In the genomic region with DNA sequence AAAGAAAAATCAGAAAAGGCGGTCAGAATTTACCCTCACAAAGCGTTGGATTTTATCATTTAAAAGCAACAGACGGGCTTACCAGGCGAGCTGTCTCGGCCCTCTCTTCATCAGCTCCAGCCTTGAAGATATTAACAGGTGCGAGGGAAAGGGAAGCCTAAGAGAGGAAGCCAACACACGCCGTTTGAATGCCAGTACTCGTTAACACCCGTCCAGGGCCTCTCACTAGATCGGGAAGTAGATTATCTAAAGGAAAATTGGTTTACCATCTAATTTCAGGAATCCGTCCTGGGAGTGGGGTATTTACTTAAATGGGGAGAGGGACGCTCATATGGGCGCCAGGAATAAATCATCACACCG, we compare ENCODE assay signal across 8 mouse cellular contexts. TPM values are rescaled to one million over a fixed set of nuclear protein-coding genes. Genes with fewer than 3 reads are reported as not detected.
A peak's percentile ranks its signal among the peaks of the same experiment; 100 is the strongest.
DNase-seq lines count a peak whose midpoint lies in the region; ATAC-seq and TF ChIP-seq lines count a peak whose summit lies in the region.

No protein-coding gene starts in this region.

- no peaks in the 10 kb centered on the region for H3K27me3 ChIP-seq in forebrain, embryonic 15.5 days
- H3K27me3 ChIP-seq in liver, embryonic 14.5 days (ENCODE audit: control insufficient read depth, insufficient read depth, low read length) = no peaks in the 10 kb centered on the region

- TF ChIP-seq EP300 in liver, embryonic 14.5 days (IDR thresholded peaks at IDR 0.05; ENCODE audit: low read depth) = no peak

- no peak for TF ChIP-seq CTCF in liver, embryonic 14.5 days (IDR thresholded peaks at IDR 0.05; ENCODE audit: low read depth)

- peak overlapping the region; percentile 66 for H3K4me2 ChIP-seq in forebrain, embryonic 15.5 days (replicated peaks)
- peak overlapping the region; percentile 80 for H3K4me2 ChIP-seq in liver, embryonic 14.5 days (ENCODE audit: low read depth)

- 5% methylated on average over 15 of the region's 15 CpGs for WGBS in forebrain, embryonic 15.5 days
- 1% methylated on average over 15 of the region's 15 CpGs for WGBS in liver, embryonic 14.5 days (ENCODE audit: insufficient replicate concordance)

- DNase-seq in thymus, postnatal 4 days = peak; percentile 27
- no peak for DNase-seq in thymus, adult 18-20 months
- DNase-seq in liver, embryonic 14.5 days (ENCODE audit: low read depth in 3 of 3, low spot score in 3 of 3) = no peak
- DNase-seq in yolk sac, embryonic 10.5 days (ENCODE audit: low spot score) = peak; percentile 24
- DNase-seq in adrenal gland, postnatal 36 days = no peak
- DNase-seq in urinary bladder, postnatal 36 days (ENCODE audit: low spot score in 2 of 2) = no peak
- no peak for DNase-seq in cerebellum, adult 11 months

- peak overlapping the region; percentile 90; the same call in 1 of the 2 replicates for H3K27ac ChIP-seq in forebrain, embryonic 15.5 days (replicated peaks)
- peak overlapping the region; percentile 76 for H3K27ac ChIP-seq in liver, embryonic 14.5 days

- peaks cover 41% of the 10 kb centered on the region for H3K36me3 ChIP-seq in forebrain, embryonic 15.5 days
- peaks cover 42% of the 10 kb centered on the region for H3K36me3 ChIP-seq in liver, embryonic 14.5 days (replicated peaks; ENCODE audit: control insufficient read depth, insufficient read depth, low read depth)

- peak; percentile 6; the same call in 1 of the 2 replicates for ATAC-seq in forebrain, embryonic 15.5 days (replicated peaks)
- ATAC-seq in liver, embryonic 14.5 days (ENCODE audit: insufficient read depth) = peak; percentile 48

- peaks cover 21% of the 10 kb centered on the region for H3K4me1 ChIP-seq in forebrain, embryonic 15.5 days
- no peaks in the 10 kb centered on the region; a peak in 2 of 4 replicates for H3K4me1 ChIP-seq in liver, embryonic 14.5 days (replicated peaks; ENCODE audit: control insufficient read depth in 2 of 2, insufficient read depth in 2 of 2, low read length in 1 of 2)

- H3K9ac ChIP-seq in forebrain, embryonic 15.5 days (replicated peaks) = peak overlapping the region; percentile 67
- H3K9ac ChIP-seq in liver, embryonic 14.5 days (replicated peaks) = peak overlapping the region; percentile 80

- H3K9me3 ChIP-seq in forebrain, embryonic 15.5 days = no peaks in the 10 kb centered on the region
- no peaks in the 10 kb centered on the region for H3K9me3 ChIP-seq in liver, embryonic 14.5 days (ENCODE audit: control insufficient read depth, low read length)

- peak overlapping the region; percentile 91 for H3K4me3 ChIP-seq in forebrain, embryonic 15.5 days
- H3K4me3 ChIP-seq in liver, embryonic 14.5 days (ENCODE audit: insufficient read depth in 1 of 2, low read depth in 2 of 2, low read length in 2 of 2) = peak overlapping the region; percentile 85

RNA-seq across cellular contexts. Expression of a gene that starts 0.7 kb away (rescaled TPM):
- 273 and 274 TPM in 2 replicates for polyA plus RNA-seq in forebrain, embryonic 15.5 days (2015; fragmentation: Nextera tagmentation; extraction: Ambion mirVana)
- polyA plus RNA-seq in liver, embryonic 14.5 days (2012; rRNA removed) = 78.1 and 137 TPM in 2 replicates
- polyA plus RNA-seq in liver, embryonic 14.5 days (2014; fragmentation: Nextera tagmentation; extraction: Ambion mirVana) = 170 and 181 TPM in 2 replicates
- 100 to 1,000 TPM; 254 to 257 TPM for total RNA-seq in adrenal gland, postnatal 36 days (2021)

RNA-seq across cellular contexts. Expression of a gene that starts 17.7 kb away (rescaled TPM):
- not detected in 2 replicates for polyA plus RNA-seq in forebrain, embryonic 15.5 days (2015; fragmentation: Nextera tagmentation; extraction: Ambion mirVana)
- polyA plus RNA-seq in liver, embryonic 14.5 days (2012; rRNA removed) = not detected in 2 replicates
- polyA plus RNA-seq in liver, embryonic 14.5 days (2014; fragmentation: Nextera tagmentation; extraction: Ambion mirVana) = not detected in 2 replicates
- not detected for total RNA-seq in adrenal gland, postnatal 36 days (2021)

Comparison
In these comparisons a context has a peak if more than half of its experiments do, and no peak if none do; other contexts are left out.
1. DNase-seq: peak in thymus, postnatal 4 days (single experiment) and yolk sac, embryonic 10.5 days (single experiment); none in thymus, adult 18-20 months (0 of 2), liver, embryonic 14.5 days (0 of 3), adrenal gland, postnatal 36 days (0 of 2), urinary bladder, postnatal 36 days (0 of 2) and cerebellum, adult 11 months (single experiment).